Mouse (Mus musculus) spleen, postnatal 4 days (tissue): ENCODE data around the gene Retnlb.
A peak's percentile ranks its signal among the peaks of the same experiment; 100 is the strongest.
"Not testable (repeated sequence)": the region's sequence is repeated elsewhere in the genome, so short reads cannot be mapped to it uniquely, and the experiment has no call there.

Experiments
- DNase-seq, 2 experiments: peaks; one replicate each; pipeline ENCODE4 v3.0.0; 2022; ENCODE audit warnings: low spot score in 2 of 2

Retnlb gene

GRCm38 (mm10) chr16:48816695-48817094, at the start of gene Retnlb:
Retnlb (plus strand) TSS chr16:48816856.
- no peak for DNase-seq

GRCm38 (mm10) chr16:48769183-48769582, 47.5 kb upstream of the Retnlb start:
- no peak for DNase-seq

GRCm38 (mm10) chr16:48771971-48772445, 44.6 kb upstream of the Retnlb start, which contains the start of gene Trat1:
Trat1 (minus strand) TSS chr16:48772021.
- DNase-seq: no peak

- no peak for DNase-seq
Observed at GRCm38 (mm10) chr16:48777254-48777653, 39.4 kb upstream of the Retnlb start.

- DNase-seq: no peak
Observed at GRCm38 (mm10) chr16:48786258-48786657, 30.4 kb upstream of the Retnlb start.

GRCm38 (mm10) chr16:48788704-48789185, 27.9 kb upstream of the Retnlb start:
- DNase-seq: no peak

- DNase-seq: no peak
Observed at GRCm38 (mm10) chr16:48798285-48798684, 18.4 kb upstream of the Retnlb start.

GRCm38 (mm10) chr16:48799470-48799869, 17.2 kb upstream of the Retnlb start:
- DNase-seq: no peak

- no peak for DNase-seq
Observed at GRCm38 (mm10) chr16:48800906-48801305, 15.8 kb upstream of the Retnlb start.

GRCm38 (mm10) chr16:48805412-48805811, 11.2 kb upstream of the Retnlb start:
- DNase-seq: no peak

GRCm38 (mm10) chr16:48806521-48806920, 10.1 kb upstream of the Retnlb start:
- no peak for DNase-seq

- DNase-seq: no peak
Observed at GRCm38 (mm10) chr16:48809374-48809773, 7.3 kb upstream of the Retnlb start.

GRCm38 (mm10) chr16:48811881-48812436, 4.7 kb upstream of the Retnlb start:
- no peak for DNase-seq

GRCm38 (mm10) chr16:48818524-48818923, 1.9 kb downstream of the Retnlb start:
- peak in 1 of 2 experiments; percentile 15 for DNase-seq

GRCm38 (mm10) chr16:48826474-48826873, 9.8 kb downstream of the Retnlb start:
- DNase-seq: no peak

GRCm38 (mm10) chr16:48827625-48828024, 11.0 kb downstream of the Retnlb start:
- no peak for DNase-seq

GRCm38 (mm10) chr16:48829060-48829459, 12.4 kb downstream of the Retnlb start:
- DNase-seq: no peak

- no peak for DNase-seq
Observed at GRCm38 (mm10) chr16:48832055-48832454, 15.4 kb downstream of the Retnlb start.

GRCm38 (mm10) chr16:48833626-48834025, 17.0 kb downstream of the Retnlb start:
- DNase-seq: not testable (repeated sequence)

- DNase-seq: no peak
Observed at GRCm38 (mm10) chr16:48842266-48842665, 25.6 kb downstream of the Retnlb start, which contains the start of gene Retnla. Retnla (plus strand) TSS chr16:48842551.

GRCm38 (mm10) chr16:48843671-48844386, 27.2 kb downstream of the Retnlb start:
- DNase-seq: no peak

GRCm38 (mm10) chr16:48865004-48865403, 48.3 kb downstream of the Retnlb start:
- DNase-seq: peak in 1 of 2 experiments; percentile 20

GRCm38 (mm10) chr16:48867690-48868089, 51.0 kb downstream of the Retnlb start:
- no peak for DNase-seq
